11 mouse cellular contexts compared by ENCODE assay signal in the genomic region with DNA sequence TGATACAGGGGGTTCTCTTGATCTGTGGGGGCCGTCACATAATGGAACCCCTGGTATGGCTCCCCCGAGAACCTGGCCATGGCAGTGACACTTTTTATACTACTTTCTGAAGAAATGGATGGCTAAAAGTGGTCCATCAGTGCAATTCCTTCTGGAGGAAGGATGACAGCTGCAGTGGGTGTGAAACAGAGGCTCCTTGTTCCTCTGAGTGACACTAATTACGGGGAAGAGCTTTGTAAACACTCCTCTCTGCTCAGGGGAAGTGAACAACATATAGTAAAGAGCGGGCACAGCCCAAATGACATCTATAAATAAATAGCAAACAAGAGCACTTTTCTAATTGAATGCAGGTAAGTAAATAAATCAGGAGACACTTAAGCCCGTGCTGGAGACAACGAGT.
"Had no signal": no experiment of that assay in that cellular context is flagged by ENCODE, and none has a peak within 500 bp of the region (broad histone marks: within the 10 kb centered on the region; RNA-seq: fewer than 3 reads in every experiment).

No protein-coding gene starts in this region.

- H3K36me3 ChIP-seq: limb, embryonic 13.5 days; neural tube, embryonic 12.5 days; stomach, embryonic 15.5 days had no signal

- H3K4me3 ChIP-seq: limb, embryonic 13.5 days; neural tube, embryonic 12.5 days; stomach, embryonic 15.5 days had no signal

- DNase-seq: kidney, postnatal 25 days; layer of hippocampus, adult 9-11 months; lung, adult 18-20 months; midbrain, embryonic 14.5 days; right cerebral cortex, postnatal 14 days; thymus, adult 2 months; thymus, postnatal 25 days had no signal

- H3K4me2 ChIP-seq: limb, embryonic 13.5 days; neural tube, embryonic 12.5 days; stomach, embryonic 15.5 days had no signal

- H3K27me3 ChIP-seq: limb, embryonic 13.5 days; neural tube, embryonic 12.5 days had no signal

- H3K9ac ChIP-seq: limb, embryonic 13.5 days; liver, embryonic 14.5 days; neural tube, embryonic 12.5 days; stomach, embryonic 15.5 days had no signal

- H3K9me3 ChIP-seq: limb, embryonic 13.5 days; neural tube, embryonic 12.5 days; stomach, embryonic 15.5 days had no signal

- H3K27ac ChIP-seq: limb, embryonic 13.5 days; liver, embryonic 14.5 days; neural tube, embryonic 12.5 days; stomach, embryonic 15.5 days had no signal

- H3K4me1 ChIP-seq: neural tube, embryonic 12.5 days; stomach, embryonic 15.5 days had no signal
